Mouse (Mus musculus) neural tube, embryonic 10.5 days (tissue): ENCODE results near the gene Tmem260.
"Not testable (repeated sequence)": the region's sequence is repeated elsewhere in the genome, so short reads cannot be mapped to it uniquely, and the experiment has no call there.

Experiments
- DNase-seq: peaks from one replicate; pipeline ENCODE4 v3.0.0-alpha.2; 2017; ENCODE audit warnings: low spot score; ENCODE audit errors: extremely low spot score

Gene Tmem260

DNA sequence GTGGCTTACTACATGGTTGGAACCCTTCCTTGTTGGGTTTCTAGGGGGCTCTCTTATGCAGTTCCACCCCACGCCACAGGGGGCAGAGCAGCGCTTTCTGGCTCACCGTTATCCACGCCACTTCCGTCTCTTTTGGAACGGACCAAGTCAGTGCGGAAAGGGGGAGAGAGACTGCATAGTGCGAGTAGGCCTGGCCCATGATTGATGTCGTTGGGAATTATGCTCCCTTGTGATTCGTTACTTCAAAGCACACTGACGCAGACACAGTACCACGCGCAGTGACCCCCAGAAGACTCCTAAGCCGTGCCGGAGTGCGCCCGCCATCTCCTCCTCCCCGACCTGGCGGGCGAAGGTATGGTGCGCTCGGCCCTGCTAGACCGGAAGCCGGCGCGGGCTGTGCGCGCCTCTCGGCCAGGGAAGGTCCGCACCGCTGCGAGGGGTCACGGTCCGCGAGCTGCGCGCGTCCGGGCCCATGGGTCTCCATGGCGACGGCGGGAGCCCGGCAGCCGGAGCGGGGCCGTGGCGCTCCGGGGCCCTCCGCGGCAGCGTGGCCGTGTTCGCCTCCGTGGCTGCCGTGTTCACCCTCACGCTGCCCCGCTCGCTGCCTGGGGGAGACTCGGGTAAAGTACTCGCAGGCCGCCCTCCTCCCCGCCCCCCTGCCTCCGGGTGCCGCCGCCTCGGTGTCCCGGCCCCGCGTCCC, at the start of gene Tmem260:
Gene Tmem260, plus strand, starts transcription at position 141 of the 700 bp plus-strand sequence.
- DNase-seq, result peak; percentile 94

DNA sequence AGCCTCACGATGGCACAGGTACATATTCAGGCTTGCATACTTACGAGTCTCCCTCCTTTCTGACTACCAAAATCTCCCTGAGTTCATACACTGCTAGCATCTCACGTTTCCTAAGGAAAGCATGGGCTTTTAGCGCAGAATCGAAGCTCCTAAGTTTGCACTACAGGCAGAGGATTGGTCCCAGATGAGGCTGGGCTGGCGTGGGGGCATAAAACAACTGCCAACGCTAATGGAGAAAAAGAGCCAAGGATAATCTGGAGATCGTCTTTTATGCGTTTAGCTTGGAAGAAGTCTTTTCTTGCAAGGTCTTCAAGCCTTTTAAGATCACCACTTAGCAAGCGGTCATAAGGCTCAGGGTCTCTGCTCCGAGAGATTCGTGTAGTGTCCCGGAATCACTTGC, 39.8 kb upstream of the Tmem260 start:
- DNase-seq, result no peak

DNA sequence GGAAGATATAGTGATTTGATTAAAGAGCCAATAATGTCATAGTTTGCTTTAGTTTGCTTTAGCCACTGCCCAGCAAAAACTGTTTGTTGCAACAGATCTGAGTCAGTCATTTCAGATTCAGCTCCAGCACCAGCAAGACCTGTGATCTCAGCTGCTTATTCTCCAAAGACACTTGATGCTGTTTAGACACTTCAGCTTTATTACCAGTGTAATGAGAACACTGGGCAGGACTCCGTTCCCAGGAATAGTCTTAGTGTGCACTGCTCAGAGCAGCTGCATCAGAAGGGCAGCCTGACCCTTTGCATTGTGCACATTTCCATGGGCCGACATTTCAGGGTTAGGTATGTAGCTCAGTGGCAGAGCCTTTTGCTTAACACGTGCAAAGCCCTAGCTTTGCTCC, 28.9 kb upstream of the Tmem260 start:
- no peak for DNase-seq

DNA sequence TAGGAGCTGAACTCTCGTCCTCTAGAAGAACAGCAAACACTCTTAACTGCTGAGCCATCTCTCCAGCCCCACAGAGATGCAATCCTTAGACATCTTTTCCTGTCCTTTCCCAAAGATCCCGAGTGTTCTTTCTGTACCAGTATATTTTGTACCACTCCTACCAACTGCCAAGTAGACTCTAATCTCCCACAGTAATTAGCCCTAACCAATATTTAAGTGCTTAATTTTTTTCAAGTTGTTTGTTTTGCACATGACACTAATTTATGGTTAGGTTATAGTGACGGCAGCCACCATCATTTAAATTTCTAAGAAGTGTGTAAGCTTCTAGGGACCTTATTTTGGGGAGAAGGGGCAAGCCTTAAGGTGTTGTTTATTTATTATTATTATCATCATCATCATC, 27.7 kb upstream of the Tmem260 start:
- DNase-seq, result no peak

DNA sequence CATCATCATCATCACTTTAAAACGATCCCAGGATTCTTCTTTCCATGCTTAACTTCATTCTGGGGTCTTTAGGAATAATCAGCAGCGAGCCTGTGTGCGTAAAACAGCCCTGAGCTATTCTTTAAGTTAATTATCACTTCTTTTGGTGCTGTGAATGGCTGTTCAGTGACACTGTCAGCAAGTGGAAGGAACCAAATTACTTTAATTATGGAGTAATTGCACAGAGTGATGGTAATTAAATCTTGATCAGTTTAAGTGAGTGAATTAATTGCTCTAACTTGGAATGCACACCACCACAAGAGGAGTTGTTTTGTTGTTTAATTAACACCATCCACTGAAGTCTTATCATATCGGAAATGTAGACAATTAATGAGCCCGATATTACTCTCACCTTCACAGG, 27.3 kb upstream of the Tmem260 start:
- no peak for DNase-seq

DNA sequence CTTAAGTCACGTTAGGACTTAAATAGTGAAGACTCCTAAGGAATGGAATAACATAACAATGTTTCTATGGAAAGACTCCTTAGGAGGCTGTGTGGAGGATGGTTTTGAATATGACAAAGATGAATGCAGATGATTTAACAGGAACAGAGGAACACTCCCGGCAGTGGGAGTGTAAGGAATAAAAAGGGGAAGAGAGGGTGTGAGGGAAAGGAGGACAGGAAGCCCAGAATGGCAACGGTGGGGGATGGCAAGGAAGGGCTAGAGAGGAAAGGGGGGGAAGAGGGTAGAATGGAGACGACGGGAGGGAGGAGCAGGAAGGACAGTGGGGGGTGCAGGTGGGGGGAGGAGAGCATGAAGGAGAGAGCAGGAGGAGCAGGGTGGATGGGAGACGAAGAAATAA, 24.4 kb upstream of the Tmem260 start:
- DNase-seq, result no peak

DNA sequence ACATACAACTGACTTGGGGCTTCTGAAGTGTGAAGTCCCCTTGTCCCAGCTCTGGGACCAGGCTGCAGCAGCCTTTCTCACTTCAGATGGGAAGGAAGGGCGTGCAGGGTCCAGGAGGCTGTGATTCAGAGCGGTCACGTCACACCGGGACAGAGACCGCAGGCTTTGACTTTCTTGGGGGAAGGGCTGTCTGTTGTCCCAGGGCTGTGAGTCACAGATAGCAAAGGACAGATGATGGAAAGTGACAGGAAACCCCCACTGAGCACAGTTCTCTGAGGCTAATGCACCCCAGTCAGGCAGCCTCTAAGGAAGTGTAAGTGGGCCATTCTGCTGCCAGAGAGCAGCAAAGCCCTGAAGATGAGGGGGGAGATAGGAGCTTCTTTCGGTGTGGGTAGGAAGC, 23.9 kb upstream of the Tmem260 start:
- DNase-seq, result peak; percentile 14

DNA sequence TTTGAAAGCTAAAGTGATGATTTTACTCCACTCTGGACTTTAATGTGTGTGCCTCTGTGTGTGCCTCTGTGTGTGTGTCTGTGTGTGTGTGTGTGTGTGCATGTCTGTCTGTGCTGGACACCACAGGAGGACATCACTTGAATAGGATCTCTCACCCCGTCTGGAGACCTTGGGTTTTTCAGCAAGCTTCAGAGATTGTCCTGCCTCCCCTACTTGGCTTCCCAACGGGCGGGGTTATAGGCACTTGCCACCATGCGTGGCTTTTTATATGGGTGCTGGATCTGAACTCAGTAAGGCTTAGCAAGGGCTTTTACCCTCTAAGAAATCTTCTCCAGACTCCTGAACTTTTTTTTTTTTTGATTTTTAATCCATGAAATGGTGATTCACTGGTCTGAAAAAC, 23.5 kb upstream of the Tmem260 start:
- no peak for DNase-seq

DNA sequence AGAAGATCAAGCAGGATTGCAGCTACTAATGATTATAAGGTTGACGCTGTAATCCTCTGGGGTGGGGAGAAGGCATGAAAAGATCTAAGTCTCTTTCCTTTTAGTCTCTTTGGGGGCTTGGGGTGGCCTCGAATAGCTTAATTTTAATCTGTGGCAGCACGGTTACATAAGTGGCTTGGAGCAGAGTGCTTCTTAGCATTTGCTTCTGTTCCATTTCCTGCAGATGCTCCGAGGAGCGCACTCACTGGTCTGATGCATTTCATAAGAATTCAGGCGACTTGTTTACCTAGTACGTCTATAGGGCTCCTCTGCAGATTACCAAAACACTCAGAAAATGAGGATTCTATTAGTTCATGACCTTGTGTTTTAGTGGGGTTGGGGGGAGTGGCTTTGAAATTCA, 23.0 kb upstream of the Tmem260 start:
- DNase-seq, result no peak

DNA sequence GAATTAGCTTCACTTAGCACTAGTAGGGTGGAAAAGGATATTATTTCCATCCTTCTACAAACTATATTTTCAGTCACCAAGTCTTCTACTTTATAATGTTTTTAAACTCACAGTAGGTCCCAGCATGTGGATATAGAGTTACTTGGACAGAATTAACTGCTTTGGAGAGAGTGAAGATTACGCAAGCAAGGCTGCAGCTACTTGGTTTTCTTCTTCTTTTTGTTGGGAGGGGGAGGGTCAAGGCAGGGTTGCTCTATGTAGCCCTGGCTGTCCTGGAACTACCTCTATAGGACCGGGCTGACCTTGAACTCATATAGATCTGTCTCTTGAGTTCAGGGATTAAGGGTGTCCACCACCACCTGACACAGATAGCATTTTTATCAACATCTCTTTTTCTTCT, 13.9 kb upstream of the Tmem260 start:
- no peak for DNase-seq

DNA sequence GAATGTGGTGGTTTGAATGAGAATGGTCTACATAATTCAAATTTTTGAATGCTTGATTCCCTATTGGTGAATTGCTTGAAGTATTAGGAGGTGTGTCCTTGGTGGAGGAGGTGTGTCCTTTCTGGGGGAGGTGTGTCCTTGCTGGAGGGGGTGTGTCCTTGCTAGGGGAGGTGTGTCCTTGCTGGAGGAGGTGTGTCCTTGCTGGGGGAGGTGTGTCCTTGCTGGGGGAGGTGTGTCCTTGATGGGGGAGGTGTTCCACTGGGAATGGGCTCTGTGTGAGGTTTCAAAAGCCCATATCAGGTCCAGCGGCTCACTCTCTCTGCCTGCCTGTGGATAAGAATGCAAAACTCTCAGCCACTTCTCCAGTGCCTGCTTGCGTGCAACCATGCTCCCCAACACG, 2.1 kb upstream of the Tmem260 start:
- no peak for DNase-seq

DNA sequence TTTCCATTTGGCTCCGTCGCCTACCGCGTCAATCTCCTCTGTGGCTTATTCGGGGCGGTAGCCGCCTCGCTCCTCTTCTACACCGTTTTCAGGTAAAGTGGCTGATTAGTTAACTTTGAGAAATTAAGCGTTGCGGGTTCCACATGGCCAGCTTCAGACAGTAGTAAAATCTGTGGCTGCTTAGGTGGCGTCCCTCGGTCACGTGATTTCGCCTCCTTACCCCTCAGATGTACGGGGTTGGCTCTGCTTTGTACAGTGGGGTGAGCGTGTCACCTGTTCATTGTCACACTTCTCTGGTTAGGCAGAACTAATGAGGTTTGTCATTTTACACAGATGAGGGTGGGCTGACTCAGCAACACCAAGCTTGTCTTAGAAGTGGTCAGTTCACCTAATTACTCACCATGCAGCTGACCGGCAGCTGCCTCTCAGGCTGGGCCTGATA, 6.1 kb downstream of the Tmem260 start:
- DNase-seq, result no peak

DNA sequence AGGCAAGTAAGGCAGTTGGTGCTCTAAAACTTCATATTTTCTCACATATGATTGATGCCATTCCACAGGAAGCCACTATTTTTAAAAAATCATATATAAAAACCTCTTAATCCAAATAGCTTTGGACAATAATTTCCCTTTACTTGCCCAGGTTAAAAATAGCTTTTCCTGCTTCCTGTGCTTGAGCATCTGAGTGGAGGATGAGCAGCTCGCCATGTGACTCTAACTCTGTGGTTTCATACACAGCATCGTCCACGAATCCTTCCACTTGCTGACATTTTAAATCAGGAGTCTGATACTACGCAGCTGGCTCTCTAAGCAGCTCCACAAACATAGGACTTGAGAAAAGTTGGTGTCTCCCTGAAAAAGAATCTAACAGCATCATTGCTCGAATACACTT, 7.5 kb downstream of the Tmem260 start:
- DNase-seq, result no peak

DNA sequence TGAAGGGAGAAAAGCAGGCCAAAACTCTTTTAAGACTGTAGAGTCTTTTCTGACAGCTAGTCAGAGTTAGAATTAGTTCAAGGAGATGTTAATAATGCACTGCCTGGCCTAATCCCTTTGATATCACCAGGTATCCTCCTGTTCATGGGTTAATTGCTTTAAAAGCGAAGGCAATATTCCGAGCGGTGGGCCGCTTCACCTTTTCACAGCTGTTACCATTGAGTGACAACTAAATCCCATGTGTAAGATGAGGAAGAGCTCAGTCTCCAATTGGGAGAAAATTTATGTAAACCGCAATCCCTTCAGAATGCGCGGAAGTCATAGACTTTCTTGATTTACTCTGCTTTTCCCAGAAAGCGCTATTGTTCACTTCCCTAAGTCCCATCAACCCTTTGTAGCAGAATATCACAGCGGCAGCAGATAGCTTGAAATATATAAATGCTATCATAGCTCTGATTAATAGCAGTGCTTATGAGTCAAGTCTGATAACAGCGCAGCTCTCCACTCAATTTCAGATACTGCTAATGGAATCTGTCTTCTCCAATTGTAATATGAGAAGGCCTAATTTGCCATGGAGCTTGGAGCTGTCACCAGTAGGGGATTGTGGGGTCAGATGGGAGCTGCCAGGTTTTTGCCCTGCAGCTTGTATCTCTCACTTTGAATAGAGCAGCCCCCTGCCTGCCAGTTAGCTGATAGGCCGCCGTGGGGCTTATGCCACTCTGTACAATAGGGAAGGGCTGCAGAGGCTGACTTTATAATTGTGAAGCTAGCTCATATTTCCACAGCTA, 10.6 kb downstream of the Tmem260 start:
- DNase-seq, result no peak

DNA sequence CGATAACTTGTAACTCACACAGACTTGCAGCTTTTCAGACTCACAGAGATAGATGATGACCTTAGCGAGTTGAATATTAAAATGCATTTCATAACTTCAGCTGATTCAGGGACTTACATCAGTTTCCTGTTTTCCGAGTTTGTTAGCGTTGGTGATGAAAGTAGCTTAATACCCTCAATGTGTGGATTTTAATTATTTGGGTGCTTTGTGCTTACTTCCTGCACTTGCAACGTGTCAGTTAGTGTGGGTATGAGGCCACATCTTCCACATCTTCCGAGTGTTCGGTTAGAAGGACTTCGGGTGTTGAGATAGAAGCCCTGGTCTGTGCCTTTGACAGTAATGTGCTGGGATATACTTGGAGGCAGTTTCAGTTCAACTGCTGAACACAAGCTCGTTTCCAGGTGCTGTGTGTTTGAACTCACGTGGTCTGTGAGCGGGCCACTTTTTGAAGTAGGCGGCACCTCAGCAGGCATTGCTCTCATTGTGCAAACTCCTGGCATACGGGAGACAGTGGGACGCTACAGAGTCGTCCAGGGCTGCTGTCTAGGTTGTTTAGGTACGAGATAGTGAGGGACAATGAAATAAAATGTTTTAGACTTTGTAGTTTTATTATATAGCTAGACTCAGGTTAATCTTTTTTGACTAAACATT, 11.5 kb downstream of the Tmem260 start:
- no peak for DNase-seq

DNA sequence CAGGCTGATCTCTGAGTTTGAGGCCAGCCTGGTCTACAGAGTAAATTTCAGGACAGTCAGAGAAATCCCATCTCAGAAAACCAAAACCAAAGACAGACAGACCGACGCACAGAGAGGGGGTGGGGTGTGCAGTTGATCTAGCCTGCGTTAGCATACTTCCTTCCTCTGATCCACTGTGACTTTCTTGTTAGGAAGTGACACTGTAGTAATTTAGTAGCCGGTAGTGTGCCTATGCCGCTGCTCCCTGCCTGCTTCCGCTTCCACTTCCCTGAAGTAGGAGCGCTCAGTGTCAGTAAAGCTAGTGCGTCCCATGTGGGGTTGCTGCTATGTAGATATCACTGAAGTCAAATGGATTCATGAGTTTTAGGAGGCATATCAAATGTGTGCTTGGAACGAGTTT, 13.0 kb downstream of the Tmem260 start:
- DNase-seq, result no peak

DNA sequence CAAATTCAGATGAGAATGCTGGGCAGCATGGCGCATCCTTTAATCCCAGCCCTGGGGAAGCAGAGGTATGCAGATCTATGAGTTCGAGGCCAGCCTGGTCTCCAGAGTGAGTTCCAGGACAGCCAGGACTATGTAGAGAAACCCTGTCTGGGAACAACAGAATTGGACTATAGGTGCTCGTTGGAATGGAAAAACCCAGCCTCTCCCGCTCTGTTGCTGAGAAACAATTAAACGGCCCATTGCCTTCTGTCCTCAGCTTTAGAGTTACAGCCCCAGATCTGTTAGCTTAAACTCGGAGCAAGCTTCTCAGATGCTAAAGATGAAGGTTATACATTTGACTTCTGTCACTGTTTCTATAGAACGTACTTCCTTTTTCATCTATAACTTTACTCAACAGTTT, 22.4 kb downstream of the Tmem260 start:
- no peak for DNase-seq

DNA sequence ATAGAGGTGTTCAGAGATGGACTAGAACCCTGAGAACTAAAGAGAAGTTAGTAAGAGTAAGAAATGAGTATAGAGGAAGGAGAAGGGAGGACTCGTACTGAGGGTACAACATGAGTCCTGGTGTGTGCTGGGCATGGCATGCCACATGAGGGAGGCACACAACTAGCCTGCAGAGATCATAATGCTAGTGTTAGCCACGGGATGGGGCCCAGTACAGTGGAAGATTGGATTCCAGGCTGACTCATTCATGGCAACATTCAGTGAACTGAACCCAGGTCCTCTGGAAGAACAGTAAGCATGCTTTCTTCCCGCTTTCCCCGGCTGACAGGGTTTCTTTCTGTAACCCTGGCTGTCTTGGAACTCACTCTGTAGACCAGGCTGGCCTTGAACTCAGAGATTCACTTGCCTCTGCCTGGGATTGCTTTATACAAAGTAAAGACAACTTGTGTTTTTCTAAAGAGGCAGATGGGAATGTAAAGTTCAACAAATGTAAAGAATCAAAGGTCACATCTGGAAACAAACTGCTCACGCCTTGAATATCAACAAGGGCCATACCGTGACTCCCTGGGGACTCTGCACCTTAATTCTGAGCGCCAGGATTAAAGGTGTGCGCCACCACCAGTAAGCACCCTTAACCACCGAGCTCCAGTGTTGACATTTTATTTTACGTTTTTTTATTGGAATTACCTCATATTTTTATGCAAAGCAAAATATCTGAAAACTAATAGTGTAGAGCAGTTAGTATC, 25.0 kb downstream of the Tmem260 start:
- no peak for DNase-seq

DNA sequence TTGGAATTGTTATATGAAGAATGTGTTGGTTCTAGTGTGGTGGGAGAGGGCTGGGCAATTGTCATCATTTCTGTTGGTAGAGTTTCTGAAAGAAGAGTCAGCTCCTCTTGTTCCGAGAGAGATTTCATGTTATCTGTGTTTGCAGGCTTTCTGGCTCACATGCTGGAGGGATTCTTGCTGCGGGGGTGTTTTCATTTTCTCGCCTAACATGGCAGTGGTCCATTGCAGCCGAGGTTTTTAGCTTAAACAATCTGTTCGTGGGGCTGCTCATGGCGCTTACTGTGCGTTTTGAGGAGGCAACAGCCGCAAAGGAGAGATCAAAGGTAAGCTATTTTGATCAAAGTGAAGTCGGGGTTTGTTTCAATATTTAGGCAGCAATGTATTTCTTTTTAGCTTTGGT, 26.3 kb downstream of the Tmem260 start:
- DNase-seq, result no peak

DNA sequence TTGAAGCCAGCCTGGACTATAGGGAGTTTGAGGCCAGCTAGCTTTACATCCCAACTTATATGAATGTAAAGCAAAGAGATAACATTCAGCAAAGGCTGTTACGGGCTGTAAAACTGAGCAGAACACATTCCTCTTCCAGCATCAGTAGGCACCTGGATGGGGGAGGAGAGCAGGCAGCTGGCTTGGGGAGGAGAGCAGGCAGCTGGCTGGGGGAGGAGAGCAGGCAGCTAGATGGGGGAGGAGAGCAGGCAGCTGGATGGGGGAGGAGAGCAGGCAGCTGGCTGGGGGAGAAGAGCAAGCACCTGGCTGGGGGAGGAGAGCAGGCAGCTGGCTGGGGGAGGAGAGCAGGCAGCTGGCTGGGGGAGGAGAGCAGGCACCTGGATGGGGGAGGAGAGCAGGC, 29.4 kb downstream of the Tmem260 start:
- DNase-seq, result no peak

DNA sequence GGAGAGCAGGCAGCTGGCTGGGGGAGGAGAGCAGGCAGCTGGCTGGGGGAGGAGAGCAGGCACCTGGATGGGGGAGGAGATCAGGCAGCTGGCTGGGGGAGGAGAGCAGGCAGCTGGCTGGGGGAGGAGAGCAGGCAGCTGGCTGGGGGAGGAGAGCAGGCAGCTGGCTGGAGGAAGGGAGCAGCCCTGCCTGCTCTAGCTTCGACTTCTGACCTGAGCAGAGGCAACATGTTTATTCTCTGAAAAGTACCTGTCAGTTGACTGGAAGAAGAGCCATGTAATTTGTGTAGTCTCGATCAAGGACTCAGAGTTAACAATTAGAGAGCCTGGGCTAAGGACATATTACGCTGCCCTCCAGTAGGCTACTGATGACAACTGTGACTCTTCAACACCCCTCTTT, 29.9 kb downstream of the Tmem260 start:
- not testable (repeated sequence) for DNase-seq

DNA sequence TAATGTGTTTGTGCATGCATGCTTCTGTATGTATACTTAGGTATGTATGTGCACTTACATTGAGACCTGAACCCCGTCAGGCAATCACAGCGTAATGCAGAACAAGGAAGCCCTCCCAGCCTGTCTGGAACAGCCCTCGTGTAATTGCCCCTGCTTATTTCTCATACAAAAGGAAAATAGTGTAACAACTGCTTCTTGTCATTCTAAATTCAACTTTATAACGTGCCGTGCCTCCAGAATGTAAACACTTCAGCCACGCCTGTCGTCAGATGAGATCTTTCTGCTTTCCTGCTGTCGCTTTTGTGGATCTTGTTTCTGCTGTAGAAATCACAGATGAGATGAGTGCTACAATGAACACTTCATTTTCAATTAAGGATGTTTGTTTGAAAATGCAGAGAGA, 30.4 kb downstream of the Tmem260 start:
- DNase-seq, result no peak
